Mouse (Mus musculus) spleen, postnatal 14 days (tissue): ENCODE data around the gene Tiparp.

Experiments
- DNase-seq, 2 experiments: peaks; one replicate each; pipeline ENCODE4 v3.0.0; 2021 to 2022; ENCODE audit warnings: low spot score in 2 of 2

Gene Tiparp

GRCm38 (mm10) chr3:65527691-65528601 lies at the start of gene Tiparp:
Gene Tiparp (plus strand): TSS chr3:65528410.
- DNase-seq = peak; percentile 74 to 82

GRCm38 (mm10) chr3:65480676-65481075 lies 47.5 kb upstream of the Tiparp start:
- no peak for DNase-seq

DNA sequence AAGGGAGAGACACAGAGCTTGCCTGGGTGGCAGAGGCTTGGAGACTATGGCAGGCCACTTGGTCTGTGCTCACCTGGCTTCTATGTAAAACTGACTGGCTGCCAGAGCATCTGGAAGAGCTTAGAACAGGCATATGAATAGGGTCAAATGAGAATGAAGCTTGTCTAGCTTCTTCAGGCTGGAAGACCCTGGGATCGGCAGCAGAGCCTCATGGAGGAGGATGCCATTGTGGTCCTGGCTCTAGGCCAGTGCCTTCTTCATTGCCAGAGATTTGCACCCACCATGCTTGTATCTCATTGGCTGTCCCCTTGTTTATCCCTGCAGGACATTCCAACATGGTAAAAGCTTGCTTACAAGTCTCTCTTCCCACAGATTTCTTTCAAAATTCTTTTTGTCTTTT lies 45.9 kb upstream of the Tiparp start:
- no peak for DNase-seq

DNA sequence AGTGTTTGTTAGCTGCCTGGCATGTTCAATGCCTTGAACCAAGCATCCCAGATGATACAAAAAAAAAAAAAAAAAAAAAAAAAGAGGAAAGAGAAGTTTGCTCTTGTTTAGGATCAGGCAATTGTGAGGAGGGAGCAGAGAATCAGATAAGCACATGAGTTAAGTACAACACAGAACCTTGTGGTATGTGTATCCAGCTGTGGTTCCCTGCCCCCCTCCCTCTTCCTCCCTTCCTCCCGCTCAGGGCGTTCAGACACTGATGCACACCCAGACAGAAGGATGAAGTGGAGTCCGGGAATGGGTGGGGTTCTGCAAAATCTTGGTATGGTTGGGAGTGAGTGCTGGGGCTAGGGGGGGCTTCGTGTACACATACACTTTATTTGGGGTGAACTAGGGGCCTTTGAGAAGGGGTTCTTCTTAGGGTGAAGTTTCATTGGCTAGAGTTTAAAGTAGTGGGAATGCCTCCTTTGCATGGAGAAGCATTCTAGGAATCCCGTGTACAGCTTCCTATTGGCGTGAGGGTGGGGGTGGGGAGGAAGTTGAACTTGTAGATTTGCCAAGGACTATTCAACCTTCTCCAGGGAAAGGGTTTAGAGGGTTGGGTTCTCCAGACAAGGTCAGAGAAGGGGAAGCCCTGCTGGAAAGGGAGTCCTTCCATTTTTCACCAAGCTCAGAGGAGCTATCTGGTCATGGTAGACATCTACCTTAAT lies 45.4 kb upstream of the Tiparp start:
- no peak for DNase-seq

DNA sequence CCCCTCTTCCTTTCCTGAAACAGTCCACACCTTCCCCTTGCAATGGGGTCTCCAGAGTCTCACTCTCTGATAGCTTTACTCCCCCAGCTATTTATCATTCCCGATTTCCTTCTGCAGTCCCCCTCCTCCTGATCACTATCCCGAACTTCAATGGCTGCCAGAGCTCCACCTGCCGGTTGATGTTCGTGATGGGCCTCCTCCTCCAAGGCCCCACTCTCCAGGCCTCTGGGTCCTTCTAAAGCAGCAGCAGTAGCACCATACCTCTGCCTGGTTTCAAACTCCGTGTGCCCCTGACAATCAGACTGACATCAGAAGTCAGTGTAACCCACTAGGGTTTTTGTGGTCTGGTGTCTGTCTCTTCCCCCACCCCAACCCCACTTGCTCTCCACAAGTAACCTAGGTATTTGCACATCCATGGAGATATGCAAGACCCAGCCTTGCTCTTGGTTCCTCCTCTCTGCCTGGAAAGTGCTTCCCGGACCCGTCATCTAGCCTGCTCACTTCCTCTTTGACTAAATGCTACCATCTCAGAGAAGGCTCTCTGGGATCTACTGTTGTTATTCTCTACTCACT lies 44.0 kb upstream of the Tiparp start:
- no peak for DNase-seq

GRCm38 (mm10) chr3:65487419-65488088 lies 40.7 kb upstream of the Tiparp start:
- no peak for DNase-seq

DNA sequence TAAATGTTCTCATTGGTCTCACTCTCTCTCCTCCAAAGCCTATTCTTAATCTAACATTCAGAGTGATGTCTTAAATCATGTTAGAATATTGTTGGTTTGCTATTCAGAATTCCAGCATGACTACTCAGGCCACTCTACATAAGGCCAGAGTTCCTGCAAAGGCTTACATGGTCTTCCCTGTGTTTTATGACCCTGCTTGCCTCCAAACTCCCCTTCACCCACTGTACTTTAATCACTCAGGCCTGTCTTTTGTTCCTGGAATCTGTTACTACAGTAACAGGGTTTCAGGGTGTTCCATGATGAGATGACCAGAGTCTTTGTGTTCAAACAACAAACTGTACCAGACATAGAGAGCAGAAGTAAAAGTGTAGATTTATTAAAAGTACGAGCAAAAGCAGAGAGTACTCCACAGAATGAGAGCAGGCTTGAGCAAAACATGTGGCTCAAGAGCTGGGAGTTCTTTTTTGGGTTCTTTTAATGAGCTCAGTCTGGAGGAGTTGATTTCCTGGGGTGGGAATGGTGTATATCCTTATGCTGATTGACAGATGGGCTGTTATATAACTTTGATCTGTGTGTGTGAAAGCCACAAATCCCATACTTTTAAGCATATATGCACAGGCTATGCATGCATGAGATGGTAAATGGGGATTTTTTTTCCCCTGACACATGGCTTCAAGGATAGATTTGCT lies 39.5 kb upstream of the Tiparp start:
- no peak for DNase-seq

DNA sequence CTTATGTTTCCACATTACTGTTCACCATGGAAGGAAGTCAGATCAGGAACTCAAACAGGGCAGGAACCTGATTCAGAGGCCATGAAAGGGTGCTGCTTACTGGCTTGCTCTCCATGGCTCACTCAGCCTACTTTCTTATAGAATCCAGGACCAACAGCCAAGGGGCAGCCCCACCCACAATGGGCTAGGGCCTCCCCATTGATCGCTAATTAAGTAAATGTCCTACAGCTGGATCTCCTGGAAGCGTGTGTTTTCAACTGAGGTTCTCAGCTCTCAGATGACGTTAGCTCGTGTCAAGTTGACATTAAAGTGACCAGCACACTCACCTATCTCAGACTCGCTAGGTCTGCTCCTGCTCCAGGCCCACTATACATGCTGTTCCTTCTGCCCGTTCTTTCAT lies 38.6 kb upstream of the Tiparp start:
- DNase-seq = no peak

DNA sequence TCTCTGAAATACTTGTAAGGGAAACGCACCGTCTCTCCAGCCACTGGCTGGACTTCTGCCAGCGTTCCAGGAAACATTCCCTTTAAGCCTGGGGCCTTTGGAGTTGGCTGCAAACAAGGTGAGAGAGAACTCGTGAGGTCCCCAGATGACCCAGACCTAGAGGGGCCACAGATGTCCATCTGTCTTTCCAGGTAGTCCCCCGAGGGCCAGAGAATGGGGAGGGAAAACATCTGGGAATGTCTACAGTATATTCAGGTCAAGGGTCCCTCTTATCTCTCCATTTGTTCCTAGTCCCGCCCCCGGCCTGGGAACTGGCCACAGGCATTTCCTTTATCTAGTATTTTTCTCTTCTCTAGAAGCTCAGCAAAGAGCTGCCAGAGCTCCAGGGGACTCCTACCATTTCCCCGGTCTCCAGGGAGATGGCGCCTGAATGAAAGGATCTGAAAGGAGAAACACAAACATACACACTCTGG lies 33.9 kb upstream of the Tiparp start:
- no peak for DNase-seq

DNA sequence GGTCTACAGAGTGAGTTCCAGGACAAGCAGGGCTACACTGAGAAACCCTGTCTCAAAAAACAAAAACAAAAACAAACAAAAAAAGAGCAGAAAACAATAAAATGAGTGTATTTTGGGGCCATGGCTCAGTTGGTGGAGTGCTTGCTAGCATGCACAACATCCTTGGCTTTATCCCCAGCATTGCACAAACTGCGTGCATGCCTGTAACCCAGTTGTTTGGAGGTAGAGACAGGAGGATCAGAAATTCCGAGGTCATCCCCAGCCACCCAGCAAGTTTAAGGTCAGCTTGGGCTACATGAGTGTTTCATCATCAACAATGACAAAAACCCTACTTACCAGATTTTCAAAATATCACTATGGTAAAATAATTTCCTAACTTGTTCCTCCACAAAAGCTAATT lies 20.4 kb upstream of the Tiparp start:
- no peak for DNase-seq

DNA sequence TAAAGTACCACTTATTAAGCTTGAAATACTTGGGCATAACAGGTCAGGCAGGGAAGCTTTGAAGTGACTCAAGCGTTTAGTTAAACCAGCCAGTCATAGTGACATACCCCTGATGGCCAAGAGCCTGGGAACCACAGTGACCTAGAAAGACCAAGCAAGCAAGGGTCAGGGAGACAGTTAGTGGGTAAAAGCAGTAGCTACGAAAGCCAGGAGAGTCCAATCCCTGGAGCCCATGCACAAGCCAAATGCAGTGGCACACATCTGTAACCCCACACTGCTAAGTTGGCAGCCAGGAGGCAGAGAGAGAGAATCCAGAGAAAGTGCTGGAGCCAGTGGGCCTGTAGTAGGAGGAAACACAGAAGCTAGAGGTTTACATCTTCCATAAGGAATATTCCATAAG lies 17.6 kb upstream of the Tiparp start:
- DNase-seq = no peak

DNA sequence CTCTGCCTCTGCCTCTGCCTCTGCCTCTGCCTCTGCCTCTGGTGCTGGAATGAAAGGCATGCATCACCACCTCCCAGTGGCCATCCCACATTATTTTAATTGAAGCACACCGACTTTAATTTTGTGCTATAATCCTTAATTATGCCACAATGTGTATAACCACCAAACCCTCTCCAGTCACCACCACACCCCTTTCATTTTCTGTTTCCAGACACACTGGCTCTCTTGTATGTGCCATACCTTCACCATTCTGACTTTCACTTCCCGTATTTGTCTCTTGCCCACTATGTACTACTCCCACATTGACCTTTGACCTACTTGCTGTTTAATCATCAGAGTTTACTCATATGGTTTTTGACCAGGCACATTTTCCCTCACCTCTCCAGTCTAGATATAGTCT lies 12.5 kb upstream of the Tiparp start:
- DNase-seq = no peak

DNA sequence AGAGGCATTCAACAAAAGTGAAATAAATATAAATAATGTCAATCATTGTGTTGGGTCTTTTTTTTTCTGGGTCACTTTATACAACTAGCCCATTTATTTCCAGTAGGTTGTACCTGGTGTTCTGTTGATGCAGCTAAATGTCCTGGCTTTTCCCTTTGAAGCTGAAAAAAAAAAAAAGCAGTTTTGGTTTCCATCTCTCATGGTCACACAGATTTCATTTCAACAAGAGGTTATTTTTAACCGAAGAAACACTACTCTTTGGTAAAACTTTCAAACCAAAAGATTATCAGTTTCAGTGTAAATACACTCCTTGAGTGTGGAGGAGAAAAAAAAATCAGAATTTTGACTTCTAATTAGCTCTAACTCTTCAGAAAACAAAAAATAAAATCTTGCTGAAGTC lies 11.7 kb upstream of the Tiparp start:
- DNase-seq = no peak

DNA sequence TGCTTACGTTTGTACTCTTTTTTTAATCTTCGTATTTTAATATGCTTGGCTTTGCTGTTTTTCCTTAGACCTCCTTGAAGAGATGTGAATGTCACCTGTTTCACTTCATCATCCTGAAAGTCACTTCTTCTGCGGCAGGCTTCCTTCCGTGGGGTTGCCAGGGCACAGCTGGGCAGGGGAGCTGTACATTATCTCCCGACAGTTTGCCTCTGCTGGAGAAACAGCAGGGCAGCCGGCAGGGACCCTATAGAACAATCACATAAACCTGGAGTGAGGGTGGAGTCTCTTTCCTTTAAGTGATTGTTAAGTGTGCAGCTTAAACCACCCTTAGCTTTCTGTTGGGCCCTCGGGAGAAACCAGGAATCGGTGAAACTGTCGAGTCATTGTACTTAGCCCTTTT lies 11.1 kb upstream of the Tiparp start:
- no peak for DNase-seq

DNA sequence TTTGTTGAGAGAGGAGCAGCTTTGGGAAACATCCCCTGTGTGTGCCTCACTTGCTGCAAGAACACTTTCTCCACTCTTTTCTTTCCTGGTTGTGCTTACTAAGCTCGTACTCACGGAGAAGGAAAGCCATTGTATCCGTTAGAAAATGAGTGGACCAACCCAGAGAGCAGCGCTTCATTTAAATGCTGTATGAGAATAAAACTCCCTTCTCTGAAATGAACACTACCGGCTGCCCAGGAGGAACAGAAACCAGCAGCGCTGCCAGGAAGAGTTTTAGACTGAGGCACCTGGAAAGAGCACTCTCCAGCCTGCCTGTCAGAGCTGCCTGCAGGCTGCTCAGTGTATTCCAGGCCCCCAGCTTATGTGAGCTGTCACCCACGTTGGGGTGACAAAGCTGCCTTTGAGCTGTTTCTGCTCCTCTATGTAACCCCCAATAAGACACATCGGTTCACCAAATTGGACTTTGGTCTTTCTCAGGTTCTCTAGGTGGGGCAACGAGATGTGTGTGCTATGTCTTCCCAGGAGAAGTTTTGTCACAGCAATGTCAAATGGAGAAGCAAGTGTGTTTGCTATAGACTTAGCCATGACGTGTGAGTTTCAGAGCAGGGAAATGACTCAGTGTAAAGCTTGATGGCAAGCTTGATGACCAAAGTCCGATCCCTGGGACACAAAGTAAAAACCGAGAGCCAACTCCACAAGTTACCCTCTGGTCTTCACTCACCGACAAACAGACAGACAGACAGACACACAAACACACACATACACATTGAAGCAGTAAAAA lies 10.3 kb upstream of the Tiparp start:
- DNase-seq = peak in 1 of 2 experiments; percentile 8

DNA sequence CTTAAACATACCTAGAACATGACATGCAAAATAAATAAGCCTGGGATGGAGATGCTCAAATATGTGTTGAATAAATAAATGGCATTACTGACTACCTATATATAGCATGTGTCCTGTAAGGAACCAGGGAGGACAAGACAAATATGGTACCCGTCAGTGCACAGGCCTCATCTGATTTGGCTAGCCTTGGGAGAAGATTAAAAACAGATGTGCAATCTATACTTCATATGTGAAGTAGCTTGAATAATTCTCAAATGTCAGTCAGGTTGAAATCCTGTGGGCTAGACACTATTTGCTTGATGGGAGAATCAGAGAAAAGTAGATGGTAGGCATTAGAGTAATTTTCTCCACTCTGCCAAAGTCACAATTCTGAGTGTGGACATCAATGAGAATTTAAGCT lies 6.8 kb upstream of the Tiparp start:
- no peak for DNase-seq

GRCm38 (mm10) chr3:65523397-65523796 lies 4.8 kb upstream of the Tiparp start:
- no peak for DNase-seq

DNA sequence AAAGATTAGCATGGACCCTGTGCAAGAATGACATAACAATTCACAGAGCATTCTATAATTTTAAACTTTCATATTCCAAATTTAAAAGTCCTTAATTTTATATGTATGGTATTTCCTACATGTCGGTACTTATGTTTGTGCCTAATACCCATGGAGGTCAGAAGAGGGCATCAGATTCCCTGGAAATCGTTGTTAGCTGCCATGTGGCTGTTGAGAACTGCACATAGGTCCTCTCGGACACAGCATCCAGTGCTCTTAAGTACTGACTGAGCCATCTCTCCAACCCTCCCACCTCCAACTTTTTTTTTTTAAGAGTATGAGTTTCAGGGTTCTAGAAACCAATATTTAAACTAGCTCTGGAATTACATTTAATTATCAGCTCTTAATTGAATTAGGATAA lies 2.5 kb upstream of the Tiparp start:
- no peak for DNase-seq

- DNase-seq = no peak
Observed at GRCm38 (mm10) chr3:65527196-65527595, 1.0 kb upstream of the Tiparp start.

- peak; percentile 19 to 49 for DNase-seq
Observed at GRCm38 (mm10) chr3:65528614-65529470, 632 bp downstream of the Tiparp start.
